Mouse (Mus musculus): Measurements from ENCODE around the gene B3galt6. TPM values are rescaled to one million over a fixed set of nuclear protein-coding genes. Genes with fewer than 3 reads are reported as not detected.

B3galt6 gene
- polyA plus RNA-seq, 1 experiment from 2014 or later: 16.3 TPM

DNA sequence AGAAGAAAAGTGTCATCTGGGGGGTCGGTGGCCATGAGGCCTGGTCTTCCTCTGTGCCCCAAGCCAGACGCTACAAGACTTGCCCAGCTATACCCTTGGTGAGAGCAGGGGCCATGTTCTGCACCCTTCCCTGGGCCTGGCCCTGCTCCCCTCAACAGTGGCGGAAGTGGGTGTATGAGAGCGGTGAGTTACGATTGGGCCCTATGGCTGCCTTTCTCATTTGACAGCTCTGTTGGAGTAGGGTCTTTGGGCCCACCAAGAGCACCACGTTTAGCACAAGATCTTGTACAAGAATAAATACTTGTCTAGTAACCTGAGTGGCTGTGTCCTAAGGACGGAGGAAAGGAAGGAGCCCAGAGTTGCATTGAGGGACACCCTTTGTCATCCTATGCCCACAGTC is 36.1 kb upstream of the B3galt6 start:
- ATAC-seq (replicated peaks; ENCODE audit: low FRiP score): no peak
- 92% methylated on average over 7 of the region's 7 CpGs for WGBS
- H3K4me2 ChIP-seq (ENCODE audit: low read depth, low read length, severe bottlenecking): no peak overlapping the region

DNA sequence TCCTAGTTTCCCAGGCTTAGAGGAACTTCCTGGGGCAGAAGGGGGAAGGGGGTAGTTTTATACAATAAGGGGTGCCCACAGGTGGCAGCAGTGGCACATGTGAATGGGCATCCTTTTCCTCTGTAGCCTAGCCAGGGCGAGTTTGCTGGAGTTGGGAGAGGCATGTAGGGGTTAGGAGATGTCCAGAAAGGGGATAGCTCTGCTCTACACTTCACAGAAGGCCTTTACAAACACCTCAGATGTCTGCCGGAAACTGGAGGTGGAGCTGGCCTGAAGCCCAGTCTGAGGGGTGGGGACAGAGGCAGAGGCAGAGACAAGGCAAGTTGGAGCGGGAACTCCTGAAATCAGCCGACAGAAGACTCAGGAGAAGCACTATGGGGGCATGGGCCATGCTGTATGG is 33.6 kb upstream of the B3galt6 start, which contains the start of gene Tnfrsf18:
Tnfrsf18 (plus strand) TSS at position 152 of the 400 bp plus-strand sequence.
- ATAC-seq (replicated peaks; ENCODE audit: low FRiP score) (no peak), DNase-seq (ENCODE audit: low spot score) (no peak)
- no peaks in the 10 kb centered on the region; the same call in 1 of the 2 replicates for H3K36me3 ChIP-seq (ENCODE audit: control insufficient read depth, insufficient read depth, low read length)
- no peak within 1 kb of the TSS for H3K9ac ChIP-seq (ENCODE audit: low read length)
- peaks cover 4% of the 10 kb centered on the region for H3K4me1 ChIP-seq (replicated peaks; ENCODE audit: control insufficient read depth, insufficient read depth, low read length)
- H3K4me3 ChIP-seq (ENCODE audit: low read depth, low read length): no peak within 1 kb of the TSS
- 71% methylated on average over 4 of the region's 4 CpGs for WGBS
- H3K27me3 ChIP-seq (ENCODE audit: control insufficient read depth, insufficient read depth, low read length): no peaks in the 10 kb centered on the region
- H3K27ac ChIP-seq (ENCODE audit: low read depth, low read length): no peak within 1 kb of the TSS
- H3K4me2 ChIP-seq (ENCODE audit: low read depth, low read length, severe bottlenecking): no peak within 1 kb of the TSS
- no peaks in the 10 kb centered on the region for H3K9me3 ChIP-seq (ENCODE audit: control insufficient read depth, low read length)

More for the DNA sequence above, 36.1 kb upstream of the B3galt6 start:
- H3K27ac ChIP-seq (ENCODE audit: low read depth, low read length): no peak overlapping the region
- H3K9ac ChIP-seq (ENCODE audit: low read length): no peak overlapping the region
- no peaks in the 10 kb centered on the region for H3K27me3 ChIP-seq (ENCODE audit: control insufficient read depth, insufficient read depth, low read length)
- no peaks in the 10 kb centered on the region for H3K9me3 ChIP-seq (ENCODE audit: control insufficient read depth, low read length)
- H3K4me3 ChIP-seq (ENCODE audit: low read depth, low read length): no peak overlapping the region
- no peak for DNase-seq (ENCODE audit: low spot score)
- H3K4me1 ChIP-seq (replicated peaks; ENCODE audit: control insufficient read depth, insufficient read depth, low read length): peaks cover 5% of the 10 kb centered on the region
- H3K36me3 ChIP-seq (ENCODE audit: control insufficient read depth, insufficient read depth, low read length): no peaks in the 10 kb centered on the region; the same call in 1 of the 2 replicates

DNA sequence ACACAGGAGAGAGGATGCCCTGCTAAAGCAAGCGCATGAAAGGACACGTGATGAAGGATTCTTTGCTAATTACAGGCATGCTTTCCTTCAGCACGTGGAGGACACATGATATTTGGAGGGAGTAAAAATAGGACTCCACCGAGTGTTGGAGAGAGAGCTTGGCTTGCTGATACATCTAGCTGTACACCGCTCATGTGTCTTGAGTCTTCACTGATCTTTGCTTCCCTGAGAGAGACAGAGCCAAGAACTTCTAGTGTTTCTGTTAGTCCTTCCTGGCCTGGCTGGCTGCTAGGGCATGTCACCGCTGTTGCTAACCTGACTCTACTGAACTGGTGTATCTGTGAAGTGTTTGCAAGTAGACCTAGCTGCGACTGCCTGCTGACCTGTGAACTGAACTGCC is 31.7 kb upstream of the B3galt6 start:
- H3K9ac ChIP-seq (ENCODE audit: low read length): no peak overlapping the region
- ATAC-seq (replicated peaks; ENCODE audit: low FRiP score) (no peak), DNase-seq (ENCODE audit: low spot score) (no peak)
- 96% methylated on average over 7 of the region's 7 CpGs for WGBS
- H3K27me3 ChIP-seq (ENCODE audit: control insufficient read depth, insufficient read depth, low read length): no peaks in the 10 kb centered on the region
- no peaks in the 10 kb centered on the region; the same call in 1 of the 2 replicates for H3K36me3 ChIP-seq (ENCODE audit: control insufficient read depth, insufficient read depth, low read length)
- no peak overlapping the region for H3K27ac ChIP-seq (ENCODE audit: low read depth, low read length)
- no peak overlapping the region for H3K4me2 ChIP-seq (ENCODE audit: low read depth, low read length, severe bottlenecking)
- H3K9me3 ChIP-seq (ENCODE audit: control insufficient read depth, low read length): no peaks in the 10 kb centered on the region
- no peak overlapping the region for H3K4me3 ChIP-seq (ENCODE audit: low read depth, low read length)
- no peaks in the 10 kb centered on the region for H3K4me1 ChIP-seq (replicated peaks; ENCODE audit: control insufficient read depth, insufficient read depth, low read length)

DNA sequence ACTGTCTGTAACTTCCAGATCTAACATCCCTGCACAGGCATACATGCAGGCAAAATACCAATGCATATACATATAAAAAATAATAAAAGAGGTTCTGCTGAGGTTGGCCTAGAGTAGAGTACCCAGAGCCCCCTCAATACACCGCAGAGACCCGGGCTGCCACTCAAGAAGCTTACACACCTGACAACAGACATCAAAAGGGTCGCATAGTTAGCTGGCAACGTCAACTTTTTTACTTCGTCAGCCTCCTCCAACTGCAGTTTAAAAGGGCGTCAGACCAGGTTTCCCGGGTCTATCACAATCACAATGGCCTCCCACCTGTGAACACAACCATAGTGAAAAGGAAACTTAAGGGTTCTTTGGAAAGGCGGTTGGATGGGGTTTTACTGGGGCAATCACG is 31.1 kb upstream of the B3galt6 start:
- WGBS: 82% methylated on average over 9 of the region's 9 CpGs
- Histone ChIP-seq H3K4me3 (ENCODE audit: low read depth, low read length) (no peak overlapping the region), H3K27me3 (ENCODE audit: control insufficient read depth, insufficient read depth, low read length) (no peaks in the 10 kb centered on the region), H3K36me3 (ENCODE audit: control insufficient read depth, insufficient read depth, low read length) (no peaks in the 10 kb centered on the region; the same call in 1 of the 2 replicates), H3K9me3 (ENCODE audit: control insufficient read depth, low read length) (no peaks in the 10 kb centered on the region), H3K4me1 (replicated peaks; ENCODE audit: control insufficient read depth, insufficient read depth, low read length) (no peaks in the 10 kb centered on the region), H3K4me2 (ENCODE audit: low read depth, low read length, severe bottlenecking) (no peak overlapping the region), H3K27ac (ENCODE audit: low read depth, low read length) (no peak overlapping the region), H3K9ac (ENCODE audit: low read length) (no peak overlapping the region)
- no peak for DNase-seq (ENCODE audit: low spot score)
- ATAC-seq (replicated peaks; ENCODE audit: low FRiP score): no peak

DNA sequence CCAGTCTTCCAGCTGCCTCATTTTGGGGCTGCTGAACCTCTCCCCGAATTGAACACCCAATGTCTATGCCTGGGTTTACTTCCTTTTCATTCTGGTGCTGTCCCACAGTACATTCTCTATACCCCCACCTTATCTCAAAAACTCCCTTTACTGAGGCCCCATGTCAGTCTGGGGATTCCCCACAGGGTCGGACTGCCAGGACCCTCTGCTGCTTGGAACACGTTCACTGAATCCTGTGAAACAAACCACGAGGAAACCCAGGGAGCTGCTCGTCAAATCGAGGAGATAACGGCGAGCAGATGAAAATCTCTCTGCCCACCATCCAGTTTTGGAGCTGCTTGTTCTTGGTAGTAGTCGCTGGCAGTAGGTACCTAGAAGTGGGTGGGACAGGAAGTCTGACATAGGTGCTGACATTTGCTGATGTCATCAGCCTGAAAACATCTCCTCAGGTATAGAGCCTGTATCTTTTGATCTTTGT is 29.5 kb upstream of the B3galt6 start:
- H3K4me3 ChIP-seq (ENCODE audit: low read depth, low read length): no peak overlapping the region
- H3K27ac ChIP-seq (ENCODE audit: low read depth, low read length): no peak overlapping the region
- DNase-seq (ENCODE audit: low spot score) (no peak), ATAC-seq (replicated peaks; ENCODE audit: low FRiP score) (no peak)
- no peaks in the 10 kb centered on the region for H3K27me3 ChIP-seq (ENCODE audit: control insufficient read depth, insufficient read depth, low read length)
- 85% methylated on average over 9 of the region's 9 CpGs for WGBS
- no peaks in the 10 kb centered on the region for H3K4me1 ChIP-seq (replicated peaks; ENCODE audit: control insufficient read depth, insufficient read depth, low read length)
- H3K9ac ChIP-seq (ENCODE audit: low read length): no peak overlapping the region
- H3K4me2 ChIP-seq (ENCODE audit: low read depth, low read length, severe bottlenecking): no peak overlapping the region
- H3K9me3 ChIP-seq (ENCODE audit: control insufficient read depth, low read length): no peaks in the 10 kb centered on the region
- no peaks in the 10 kb centered on the region for H3K36me3 ChIP-seq (ENCODE audit: control insufficient read depth, insufficient read depth, low read length)

DNA sequence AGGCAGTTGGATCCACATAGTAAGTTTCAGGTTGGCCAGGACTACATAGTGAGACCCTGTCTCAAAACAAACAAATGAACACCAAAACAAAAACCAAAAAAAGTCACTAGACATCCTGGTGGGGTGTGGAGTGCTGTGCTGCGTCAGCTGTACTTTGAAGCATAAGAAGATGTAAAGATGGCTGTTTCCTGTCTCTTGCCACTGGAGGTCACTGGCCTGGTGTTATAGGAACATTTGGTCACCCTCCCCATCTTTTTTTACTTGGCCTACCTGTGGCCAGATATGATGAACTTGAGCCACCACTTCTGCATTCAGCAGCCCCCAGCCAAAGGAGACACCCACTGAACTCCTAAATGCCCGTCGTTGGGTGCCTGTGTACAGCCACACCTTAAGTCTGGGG is 28.9 kb upstream of the B3galt6 start:
- Histone ChIP-seq H3K27me3 (ENCODE audit: control insufficient read depth, insufficient read depth, low read length) (no peaks in the 10 kb centered on the region), H3K4me1 (replicated peaks; ENCODE audit: control insufficient read depth, insufficient read depth, low read length) (no peaks in the 10 kb centered on the region), H3K27ac (ENCODE audit: low read depth, low read length) (no peak overlapping the region), H3K4me3 (ENCODE audit: low read depth, low read length) (no peak overlapping the region), H3K9me3 (ENCODE audit: control insufficient read depth, low read length) (no peaks in the 10 kb centered on the region), H3K9ac (ENCODE audit: low read length) (no peak overlapping the region), H3K36me3 (ENCODE audit: control insufficient read depth, insufficient read depth, low read length) (no peaks in the 10 kb centered on the region), H3K4me2 (ENCODE audit: low read depth, low read length, severe bottlenecking) (no peak overlapping the region)
- DNase-seq (ENCODE audit: low spot score) (no peak), ATAC-seq (replicated peaks; ENCODE audit: low FRiP score) (no peak)
- 89% methylated on average over 3 of the region's 3 CpGs for WGBS

DNA sequence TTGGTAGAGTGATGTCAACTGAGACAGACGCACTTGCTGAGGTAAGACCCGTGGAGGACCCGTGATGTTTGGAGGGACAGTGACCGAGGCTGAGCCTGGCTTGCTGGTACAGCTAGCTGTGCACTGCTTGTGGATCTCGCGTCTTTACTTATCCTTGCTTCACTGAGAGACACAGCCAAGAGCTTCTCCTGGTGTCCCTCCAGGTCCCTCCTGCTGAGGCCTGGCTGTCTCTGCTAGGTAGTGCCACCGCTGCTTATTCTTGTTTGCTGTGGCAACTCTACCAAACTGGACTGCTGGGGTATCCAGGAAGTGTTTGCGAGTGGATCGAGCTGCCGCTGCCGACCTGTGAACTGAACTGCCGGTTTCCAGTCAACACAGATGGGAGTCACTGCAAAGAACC is 27.3 kb upstream of the B3galt6 start:
- Histone ChIP-seq H3K9me3 (ENCODE audit: control insufficient read depth, low read length) (no peaks in the 10 kb centered on the region), H3K27me3 (ENCODE audit: control insufficient read depth, insufficient read depth, low read length) (no peaks in the 10 kb centered on the region), H3K4me1 (replicated peaks; ENCODE audit: control insufficient read depth, insufficient read depth, low read length) (no peaks in the 10 kb centered on the region), H3K4me2 (ENCODE audit: low read depth, low read length, severe bottlenecking) (no peak overlapping the region), H3K36me3 (ENCODE audit: control insufficient read depth, insufficient read depth, low read length) (no peaks in the 10 kb centered on the region), H3K9ac (ENCODE audit: low read length) (no peak overlapping the region), H3K4me3 (ENCODE audit: low read depth, low read length) (no peak overlapping the region), H3K27ac (ENCODE audit: low read depth, low read length) (no peak overlapping the region)
- ATAC-seq (replicated peaks; ENCODE audit: low FRiP score) (no peak), DNase-seq (ENCODE audit: low spot score) (no peak)
- 94% methylated on average over 12 of the region's 12 CpGs for WGBS

DNA sequence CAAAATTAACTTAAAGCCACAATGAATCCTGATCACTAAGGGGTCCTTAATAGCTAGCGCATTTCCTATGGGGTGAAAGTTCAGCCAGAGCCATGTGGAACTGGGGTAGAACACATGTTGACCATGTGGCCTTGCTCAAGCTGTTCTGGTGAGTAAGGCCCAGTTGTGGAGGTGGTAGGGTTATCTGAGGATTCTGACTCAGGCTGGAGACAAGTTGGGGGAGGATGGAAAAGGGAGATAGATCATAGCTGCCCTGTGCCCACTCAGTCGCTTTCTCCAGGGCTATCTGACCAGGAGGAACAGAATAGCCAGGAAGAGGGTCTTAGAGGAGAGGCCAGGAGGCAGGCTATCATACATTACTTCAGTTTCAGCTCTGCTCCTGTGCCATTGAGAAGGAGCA is 22.0 kb upstream of the B3galt6 start:
- Histone ChIP-seq H3K27me3 (ENCODE audit: control insufficient read depth, insufficient read depth, low read length) (no peaks in the 10 kb centered on the region), H3K9me3 (ENCODE audit: control insufficient read depth, low read length) (no peaks in the 10 kb centered on the region), H3K4me1 (replicated peaks; ENCODE audit: control insufficient read depth, insufficient read depth, low read length) (no peaks in the 10 kb centered on the region), H3K9ac (ENCODE audit: low read length) (no peak overlapping the region), H3K4me2 (ENCODE audit: low read depth, low read length, severe bottlenecking) (no peak overlapping the region), H3K27ac (ENCODE audit: low read depth, low read length) (no peak overlapping the region), H3K36me3 (ENCODE audit: control insufficient read depth, insufficient read depth, low read length) (peaks cover 9% of the 10 kb centered on the region; the same call in 1 of the 2 replicates), H3K4me3 (ENCODE audit: low read depth, low read length) (no peak overlapping the region)
- no peak for ATAC-seq (replicated peaks; ENCODE audit: low FRiP score)
- WGBS: 88% methylated on average over 2 of the region's 2 CpGs
- no peak for DNase-seq (ENCODE audit: low spot score)

DNA sequence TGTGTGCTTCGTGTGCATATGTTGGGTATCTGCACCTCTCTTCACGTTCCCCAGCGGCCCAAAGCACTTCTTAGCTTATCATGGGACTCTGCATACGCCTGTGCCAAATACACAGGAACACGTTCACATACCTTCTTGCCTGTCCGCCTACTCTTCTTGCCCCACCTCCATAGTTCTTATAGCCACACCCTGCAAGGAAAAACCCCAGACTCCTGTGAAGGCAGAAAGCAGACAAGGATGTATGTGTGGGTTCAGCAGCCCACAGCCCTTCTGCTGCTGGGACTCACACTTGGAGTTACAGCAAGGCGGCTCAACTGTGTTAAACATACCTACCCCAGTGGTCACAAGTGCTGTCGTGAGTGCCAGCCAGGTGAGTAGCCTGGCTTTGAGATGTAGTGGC is 21.2 kb upstream of the B3galt6 start, which contains the start of gene Tnfrsf4:
Tnfrsf4 (plus strand) TSS at position 207 of the 400 bp plus-strand sequence.
- Histone ChIP-seq H3K27me3 (ENCODE audit: control insufficient read depth, insufficient read depth, low read length) (no peaks in the 10 kb centered on the region), H3K9ac (ENCODE audit: low read length) (no peak within 1 kb of the TSS), H3K9me3 (ENCODE audit: control insufficient read depth, low read length) (no peaks in the 10 kb centered on the region), H3K36me3 (ENCODE audit: control insufficient read depth, insufficient read depth, low read length) (peaks cover 14% of the 10 kb centered on the region; the same call in 1 of the 2 replicates), H3K4me3 (ENCODE audit: low read depth, low read length) (no peak within 1 kb of the TSS), H3K4me2 (ENCODE audit: low read depth, low read length, severe bottlenecking) (no peak within 1 kb of the TSS), H3K27ac (ENCODE audit: low read depth, low read length) (no peak within 1 kb of the TSS), H3K4me1 (replicated peaks; ENCODE audit: control insufficient read depth, insufficient read depth, low read length) (no peaks in the 10 kb centered on the region)
- ATAC-seq (replicated peaks; ENCODE audit: low FRiP score): no peak
- DNase-seq (ENCODE audit: low spot score): no peak
- 88% methylated on average over 8 of the region's 8 CpGs for WGBS

Data from forebrain, embryonic 11.5 days (tissue).